Mouse (Mus musculus): ENCODE data around the gene Cyp26b1.

- TF ChIP-seq CTCF (IDR thresholded peaks at IDR 0.05) (no peak), EP300 (IDR thresholded peaks at IDR 0.05) (no peak)
These were observed at the start of gene Cyp26b1 for GRCm38 (mm10) chr6:84593693-84594092.
